Mouse (Mus musculus) midbrain, embryonic 15.5 days (tissue): ENCODE results near the gene Rpl36a. TPM values are rescaled to one million over a fixed set of nuclear protein-coding genes. Genes with fewer than 3 reads are reported as not detected.

Experiments used
- ATAC-seq: fragments of 200-750 bp; cut with Nextera tagmentation; replicated peaks from 2 replicates; pipeline ENCODE4 v1.8.0; 2017; ENCODE audit warnings: moderate TSS enrichment
- H3K27ac ChIP-seq: fragments of 300-500 bp; sonication (generic); 2 replicates; pipeline ENCODE4 v1.5.1; 2015; ENCODE audit warnings: mild to moderate bottlenecking, inconsistent platforms
- H3K27me3 ChIP-seq: fragments of 300-500 bp; sonication (generic); replicated peaks from 2 replicates; pipeline ENCODE4 v1.6.1; 2015; ENCODE audit warnings: inconsistent platforms
- H3K36me3 ChIP-seq: fragments of 300-500 bp; sonication (generic); replicated peaks from 2 replicates; pipeline ENCODE4 v1.6.1; 2015; ENCODE audit warnings: inconsistent platforms
- H3K4me1 ChIP-seq: fragments of 300-500 bp; sonication (generic); 2 replicates; pipeline ENCODE4 v1.6.1; 2015; ENCODE audit warnings: inconsistent platforms
- H3K4me2 ChIP-seq: fragments of 300-500 bp; sonication (generic); 2 replicates; pipeline ENCODE4 v1.6.1; 2015; ENCODE audit warnings: inconsistent platforms, mild to moderate bottlenecking, moderate library complexity
- H3K4me3 ChIP-seq: fragments of 300-500 bp; sonication (generic); 2 replicates; pipeline ENCODE4 v1.5.1; 2015; ENCODE audit warnings: mild to moderate bottlenecking, inconsistent platforms
- H3K9ac ChIP-seq: fragments of 300-500 bp; sonication (generic); 2 replicates; pipeline ENCODE4 v1.6.1; 2015; ENCODE audit warnings: mild to moderate bottlenecking, inconsistent platforms
- H3K9me3 ChIP-seq: fragments of 300-500 bp; sonication (generic); 2 replicates; pipeline ENCODE4 v1.6.1; 2016; ENCODE audit warnings: inconsistent platforms
- whole genome bisulfite sequencing: fragments of 180-500 bp; shearing (Covaris S2); methylation state at CpG from one replicate; pipeline ENCODE4 v1.1.7; 2015; ENCODE audit warnings: mixed read lengths; 5-methylcytosine and 5-hydroxymethylcytosine counted together
- polyA plus RNA-seq: library from polyadenylated mRNA; unstranded; fragments of >200 nt; fragmentation: Nextera tagmentation; extraction: Ambion mirVana; gene quantifications from 2 replicates; pipeline ENCODE4 v1.2.1, GENCODE M21; 2015

The Rpl36a gene
- polyA plus RNA-seq, 1 experiment from 2014 or later, result 158 TPM

- Histone ChIP-seq H3K9ac (no peak overlapping the region), H3K36me3 (no peaks in the 10 kb centered on the region), H3K27ac (no peak overlapping the region), H3K9me3 (no peaks in the 10 kb centered on the region), H3K4me2 (no peak overlapping the region), H3K4me3 (no peak overlapping the region), H3K27me3 (no peaks in the 10 kb centered on the region), H3K4me1 (no peaks in the 10 kb centered on the region; the same call in 1 of the 2 replicates)
- peak; percentile 27 for ATAC-seq
- 34% methylated on average over 4 of the region's 4 CpGs for WGBS
Observed at GRCm38 (mm10) chrX:134609472-134609871, 24.0 kb downstream of the Rpl36a start.

GRCm38 (mm10) chrX:134610984-134611383, 25.5 kb downstream of the Rpl36a start:
- Histone ChIP-seq H3K27me3 (no peaks in the 10 kb centered on the region), H3K4me3 (no peak overlapping the region), H3K4me2 (no peak overlapping the region), H3K9me3 (no peaks in the 10 kb centered on the region), H3K36me3 (no peaks in the 10 kb centered on the region), H3K27ac (no peak overlapping the region), H3K4me1 (no peaks in the 10 kb centered on the region; the same call in 1 of the 2 replicates), H3K9ac (no peak overlapping the region)
- no peak for ATAC-seq
- WGBS, result 90% methylated on average over 4 of the region's 4 CpGs

- Histone ChIP-seq H3K27ac (peak overlapping the region; percentile 81), H3K4me3 (peak overlapping the region; percentile 31), H3K4me1 (no peaks in the 10 kb centered on the region; the same call in 1 of the 2 replicates), H3K36me3 (no peaks in the 10 kb centered on the region), H3K9me3 (no peaks in the 10 kb centered on the region), H3K9ac (peak overlapping the region; percentile 29), H3K4me2 (peak overlapping the region; percentile 50), H3K27me3 (no peaks in the 10 kb centered on the region)
- peak; percentile 88 for ATAC-seq
- WGBS, result 14% methylated on average over 15 of the region's 15 CpGs
Observed at GRCm38 (mm10) chrX:134612285-134612959, 27.0 kb downstream of the Rpl36a start.

DNA sequence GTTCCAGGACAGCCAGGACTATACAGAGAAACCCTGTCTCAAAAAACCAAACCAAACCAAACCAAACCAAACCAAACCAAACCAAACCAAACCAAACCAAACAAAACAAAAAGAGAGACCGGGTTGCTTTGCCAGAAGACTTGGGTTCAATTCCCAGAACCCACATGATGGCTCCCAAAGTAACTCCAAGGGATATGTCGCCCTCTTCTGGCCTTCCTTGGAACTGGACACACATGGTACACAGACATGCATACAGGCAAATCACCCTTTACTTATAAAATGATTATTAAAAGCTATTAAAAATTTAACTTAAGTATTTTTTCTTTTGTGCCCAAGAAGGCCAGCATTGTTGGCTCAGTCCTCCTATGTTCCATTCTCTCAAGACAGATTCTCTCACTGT, 28.9 kb downstream of the Rpl36a start:
- ATAC-seq, result no peak
- Histone ChIP-seq H3K36me3 (no peaks in the 10 kb centered on the region), H3K9ac (no peak overlapping the region), H3K27me3 (no peaks in the 10 kb centered on the region), H3K4me2 (no peak overlapping the region), H3K9me3 (no peaks in the 10 kb centered on the region), H3K4me3 (no peak overlapping the region), H3K27ac (no peak overlapping the region), H3K4me1 (no peaks in the 10 kb centered on the region; the same call in 1 of the 2 replicates)
- WGBS, result 56% methylated on average over 2 of the region's 2 CpGs

DNA sequence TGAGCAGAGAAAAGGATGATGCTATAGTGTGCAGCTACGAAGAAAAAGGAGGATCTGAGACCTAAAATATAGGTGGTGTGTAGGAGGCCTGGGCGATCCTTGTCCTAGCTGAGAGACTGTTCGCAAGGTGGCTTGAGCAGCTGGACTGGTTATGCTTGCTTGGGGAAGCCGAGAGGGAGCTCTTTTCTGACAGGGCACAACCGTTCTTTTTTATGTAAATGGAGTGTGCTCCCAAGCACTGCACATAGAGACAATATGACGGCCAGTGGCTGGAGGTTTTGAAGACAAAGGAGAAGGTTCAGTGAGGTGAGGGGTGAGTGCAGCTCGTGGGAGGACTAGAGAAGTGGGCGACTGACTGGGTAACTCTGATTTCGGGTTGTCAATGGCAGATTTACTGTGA, 34.2 kb downstream of the Rpl36a start:
- H3K36me3 ChIP-seq, result no peaks in the 10 kb centered on the region
- H3K4me3 ChIP-seq, result no peak overlapping the region
- H3K9me3 ChIP-seq, result no peaks in the 10 kb centered on the region
- peak; percentile 75 for ATAC-seq
- H3K9ac ChIP-seq, result no peak overlapping the region
- 0 out of 2 replicates have a peak, but pooled peaks cover 7% of the 10 kb centered on the region for H3K27me3 ChIP-seq
- WGBS, result 34% methylated on average over 9 of the region's 9 CpGs
- peak overlapping the region; percentile 79 for H3K27ac ChIP-seq
- H3K4me2 ChIP-seq, result 0 out of 2 replicates have a peak overlapping the region, but pooled peaks have one; percentile 3
- H3K4me1 ChIP-seq, result peaks cover 5% of the 10 kb centered on the region; the same call in 1 of the 2 replicates

GRCm38 (mm10) chrX:134620254-134620865, 34.9 kb downstream of the Rpl36a start:
- no peaks in the 10 kb centered on the region for H3K9me3 ChIP-seq
- ATAC-seq, result peak; percentile 88
- no peak overlapping the region for H3K9ac ChIP-seq
- peak overlapping the region; percentile 3; the same call in 1 of the 2 replicates for H3K4me2 ChIP-seq
- H3K36me3 ChIP-seq, result no peaks in the 10 kb centered on the region
- peaks cover 5% of the 10 kb centered on the region; the same call in 1 of the 2 replicates for H3K4me1 ChIP-seq
- no peak overlapping the region for H3K4me3 ChIP-seq
- H3K27ac ChIP-seq, result peak overlapping the region; percentile 79
- 0 out of 2 replicates have a peak, but pooled peaks cover 7% of the 10 kb centered on the region for H3K27me3 ChIP-seq
- WGBS, result 29% methylated on average over 8 of the region's 8 CpGs

DNA sequence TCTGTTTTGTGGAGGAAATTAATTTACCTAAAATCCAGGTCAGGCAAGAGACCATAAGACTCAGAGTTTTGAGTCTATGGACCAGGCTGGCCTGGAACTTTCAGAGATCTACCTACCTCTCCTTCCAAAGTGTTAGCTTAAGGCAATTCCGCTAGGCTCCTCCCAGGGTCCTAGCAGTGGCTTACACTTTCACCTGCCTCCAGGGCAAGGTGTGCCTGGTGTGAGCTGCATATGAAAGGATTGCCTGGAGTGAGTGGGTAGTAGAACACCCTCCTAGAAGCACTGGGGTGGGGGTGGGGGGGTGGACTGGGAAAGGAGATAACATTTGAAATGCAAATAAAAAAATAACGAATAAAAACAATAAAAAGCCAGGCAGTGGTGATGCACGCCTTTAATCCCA, 36.2 kb downstream of the Rpl36a start:
- H3K27me3 ChIP-seq, result 0 out of 2 replicates have a peak, but pooled peaks cover 7% of the 10 kb centered on the region
- no peak overlapping the region for H3K27ac ChIP-seq
- no peak overlapping the region for H3K4me3 ChIP-seq
- no peaks in the 10 kb centered on the region for H3K9me3 ChIP-seq
- no peak overlapping the region for H3K9ac ChIP-seq
- H3K36me3 ChIP-seq, result no peaks in the 10 kb centered on the region
- H3K4me2 ChIP-seq, result no peak overlapping the region
- peaks cover 5% of the 10 kb centered on the region; the same call in 1 of the 2 replicates for H3K4me1 ChIP-seq
- 74% methylated on average over 3 of the region's 3 CpGs for WGBS
- no peak for ATAC-seq

- WGBS, result 93% methylated on average over 4 of the region's 4 CpGs
- Histone ChIP-seq H3K27ac (no peak overlapping the region), H3K4me2 (no peak overlapping the region), H3K9ac (no peak overlapping the region), H3K9me3 (no peaks in the 10 kb centered on the region), H3K36me3 (no peaks in the 10 kb centered on the region), H3K4me1 (peaks cover 5% of the 10 kb centered on the region; the same call in 1 of the 2 replicates), H3K27me3 (0 out of 2 replicates have a peak, but pooled peaks cover 13% of the 10 kb centered on the region), H3K4me3 (no peak overlapping the region)
- ATAC-seq, result no peak
Observed at GRCm38 (mm10) chrX:134623350-134623749, 37.9 kb downstream of the Rpl36a start.

DNA sequence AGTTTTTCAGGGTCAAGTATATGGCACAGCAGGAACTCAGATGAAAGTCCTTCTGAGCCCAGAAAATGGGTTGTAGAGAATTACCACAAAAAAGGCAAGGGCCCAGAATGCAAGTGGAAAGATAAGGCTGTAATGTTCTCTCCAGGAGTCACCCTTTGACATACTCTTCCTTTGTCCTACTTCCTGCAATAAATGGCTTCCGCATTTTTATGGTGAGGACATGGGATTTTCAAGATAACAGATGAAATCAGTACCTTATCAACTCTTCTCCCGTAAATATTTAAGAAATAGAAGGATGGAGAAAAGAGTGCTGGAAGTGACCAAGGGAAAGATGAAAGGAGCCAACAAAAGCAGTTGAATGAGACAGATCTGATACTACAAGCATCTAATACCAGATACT, 42.7 kb downstream of the Rpl36a start:
- Histone ChIP-seq H3K27ac (no peak overlapping the region), H3K36me3 (no peaks in the 10 kb centered on the region), H3K9me3 (no peaks in the 10 kb centered on the region), H3K4me3 (no peak overlapping the region), H3K27me3 (0 out of 2 replicates have a peak, but pooled peaks cover 10% of the 10 kb centered on the region), H3K9ac (no peak overlapping the region), H3K4me2 (no peak overlapping the region), H3K4me1 (no peaks in the 10 kb centered on the region)
- WGBS, result 73% methylated on average over 2 of the region's 2 CpGs
- no peak for ATAC-seq

- H3K36me3 ChIP-seq, result no peaks in the 10 kb centered on the region
- no peaks in the 10 kb centered on the region for H3K4me1 ChIP-seq
- H3K9me3 ChIP-seq, result no peaks in the 10 kb centered on the region
- no peak overlapping the region for H3K27ac ChIP-seq
- 91% methylated on average over 5 of the region's 5 CpGs for WGBS
- H3K4me3 ChIP-seq, result no peak overlapping the region
- no peak overlapping the region for H3K4me2 ChIP-seq
- H3K9ac ChIP-seq, result no peak overlapping the region
- no peak for ATAC-seq
- H3K27me3 ChIP-seq, result 0 out of 2 replicates have a peak, but pooled peaks cover 3% of the 10 kb centered on the region
Observed at GRCm38 (mm10) chrX:134632710-134633109, 47.3 kb downstream of the Rpl36a start.

DNA sequence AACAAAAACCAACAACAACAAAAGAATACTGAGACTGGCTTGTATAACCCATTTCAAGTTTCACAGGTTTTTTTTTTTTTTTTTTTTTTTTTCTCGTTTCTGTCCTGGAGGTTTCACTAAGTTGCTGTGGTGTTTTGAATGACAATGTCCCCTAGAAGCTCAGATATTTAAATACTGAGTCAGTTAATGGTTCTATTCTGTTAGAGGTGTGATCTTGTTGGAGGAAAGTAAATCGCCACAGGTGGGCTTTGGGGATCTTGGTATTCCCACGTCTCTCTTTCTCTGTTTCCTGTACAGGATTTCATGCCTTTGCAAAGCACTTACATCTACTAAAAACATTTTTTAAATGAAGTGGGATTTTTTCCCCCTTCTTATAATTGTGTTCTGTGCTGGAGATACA, 49.7 kb downstream of the Rpl36a start:
- Histone ChIP-seq H3K4me3 (no peak overlapping the region), H3K4me2 (no peak overlapping the region), H3K27ac (no peak overlapping the region), H3K4me1 (no peaks in the 10 kb centered on the region), H3K27me3 (0 out of 2 replicates have a peak, but pooled peaks cover 2% of the 10 kb centered on the region), H3K36me3 (no peaks in the 10 kb centered on the region), H3K9me3 (no peaks in the 10 kb centered on the region), H3K9ac (no peak overlapping the region)
- no peak for ATAC-seq
- WGBS, result 60% methylated on average over 3 of the region's 3 CpGs

GRCm38 (mm10) chrX:134635860-134636259, 50.4 kb downstream of the Rpl36a start:
- Histone ChIP-seq H3K27ac (no peak overlapping the region), H3K4me3 (no peak overlapping the region), H3K4me1 (no peaks in the 10 kb centered on the region), H3K9ac (no peak overlapping the region), H3K36me3 (no peaks in the 10 kb centered on the region), H3K27me3 (0 out of 2 replicates have a peak, but pooled peaks cover 2% of the 10 kb centered on the region), H3K4me2 (no peak overlapping the region), H3K9me3 (no peaks in the 10 kb centered on the region)
- 75% methylated on average over 3 of the region's 3 CpGs for WGBS
- no peak for ATAC-seq
